Mouse (Mus musculus) 3T3-L1 (cell line): ENCODE measurements at regions not wholly inside any gene's neighbourhood (a gene's known extent, or its start where the extent isn't known, plus 50 kb on each side); places are given as distances from the start of the nearest gene placed in this dataset.

Experiments used
- DNase-seq: peaks from one replicate; pipeline ENCODE4 v3.0.0-alpha.2; 2015; ENCODE audit warnings: low read depth, low spot score

- DNase-seq, result no peak
These were observed 161.6 kb downstream of the Hibadh start for GRCm38 (mm10) chr6:52478624-52479023.

GRCm38 (mm10) chr6:52479200-52479599 lies 161.0 kb downstream of the Hibadh start:
- DNase-seq, result no peak

- DNase-seq, result no peak
These were observed 158.2 kb downstream of the Hibadh start for GRCm38 (mm10) chr6:52481975-52482374.

GRCm38 (mm10) chr6:52486146-52486545 lies 154.0 kb downstream of the Hibadh start:
- peak; percentile 13 for DNase-seq

- peak; percentile 60 for DNase-seq
These were observed 153.5 kb downstream of the Hibadh start for GRCm38 (mm10) chr6:52486655-52487054.

GRCm38 (mm10) chr6:52487861-52488260 lies 152.3 kb downstream of the Hibadh start:
- DNase-seq, result no peak

GRCm38 (mm10) chr6:52490264-52490775 lies 149.9 kb downstream of the Hibadh start:
- DNase-seq, result no peak

GRCm38 (mm10) chr6:52495301-52495700 lies 144.9 kb downstream of the Hibadh start:
- no peak for DNase-seq

- DNase-seq, result peak; percentile 72
These were observed 144.3 kb downstream of the Hibadh start for GRCm38 (mm10) chr6:52495855-52496254.
